Mouse (Mus musculus) forebrain, embryonic 16.5 days (tissue): ENCODE measurements around the gene Sec16a. TPM values are rescaled to one million over a fixed set of nuclear protein-coding genes. Genes with fewer than 3 reads are reported as not detected.

ENCODE experiments used
- ATAC-seq: fragments of 200-750 bp; cut with Nextera tagmentation; 2 replicates; pipeline ENCODE4 v1.8.0; 2017; ENCODE audit warnings: mild to moderate bottlenecking, moderate library complexity
- H3K27ac ChIP-seq: fragments of 300-500 bp; sonication (generic); 2 replicates; pipeline ENCODE4 v1.5.1; 2014; ENCODE audit warnings: low read length, control low read depth
- H3K27me3 ChIP-seq: fragments of 300-500 bp; sonication (generic); replicated peaks from 2 replicates; pipeline ENCODE4 v1.6.1; 2014; ENCODE audit warnings: low read length; ENCODE audit not compliant: control insufficient read depth, insufficient read depth
- H3K36me3 ChIP-seq: fragments of 300-500 bp; sonication (generic); 2 replicates; pipeline ENCODE4 v1.6.1; 2014; ENCODE audit not compliant: control insufficient read depth, insufficient read depth
- H3K4me1 ChIP-seq: fragments of 300-500 bp; sonication (generic); replicated peaks from 2 replicates; pipeline ENCODE4 v1.6.1; 2014; ENCODE audit warnings: low read length; ENCODE audit not compliant: control insufficient read depth, insufficient read depth
- H3K4me2 ChIP-seq: fragments of 300-500 bp; sonication (generic); 2 replicates; pipeline ENCODE4 v1.6.1; 2014; ENCODE audit warnings: mild to moderate bottlenecking, low read length, control low read depth
- H3K4me3 ChIP-seq: fragments of 300-500 bp; sonication (generic); replicated peaks from 2 replicates; pipeline ENCODE4 v1.5.1; 2014; ENCODE audit warnings: mild to moderate bottlenecking, low read length, control low read depth
- H3K9ac ChIP-seq: fragments of 300-500 bp; sonication (generic); replicated peaks from 2 replicates; pipeline ENCODE4 v1.6.1; 2014; ENCODE audit warnings: low read depth, low read length, control low read depth
- H3K9me3 ChIP-seq: fragments of 300-500 bp; sonication (generic); 2 replicates; pipeline ENCODE4 v1.6.1; 2016; ENCODE audit warnings: low read length; ENCODE audit not compliant: control insufficient read depth
- WGBS: fragments of 180-500 bp; shearing (Covaris S2); extraction: QIAGEN DNeasy Blood & Tissue Kit; methylation state at CpG from one replicate; pipeline ENCODE4 v1.1.7; 2014; 5-methylcytosine and 5-hydroxymethylcytosine counted together
- microRNA-seq: library from miRNA; unstranded; fragments of <30 nt; microRNA quantifications from one replicate; pipeline ENCODE4, GENCODE M21; 2017
- polyA plus RNA-seq: library from polyadenylated mRNA; unstranded; fragments of >200 nt; fragmentation: Nextera tagmentation; extraction: Ambion mirVana; gene quantifications from 2 replicates; pipeline ENCODE4 v1.2.1, GENCODE M21; 2015

Sec16a gene
- polyA plus RNA-seq, 1 experiment from 2014 or later, result 21.5 TPM

DNA sequence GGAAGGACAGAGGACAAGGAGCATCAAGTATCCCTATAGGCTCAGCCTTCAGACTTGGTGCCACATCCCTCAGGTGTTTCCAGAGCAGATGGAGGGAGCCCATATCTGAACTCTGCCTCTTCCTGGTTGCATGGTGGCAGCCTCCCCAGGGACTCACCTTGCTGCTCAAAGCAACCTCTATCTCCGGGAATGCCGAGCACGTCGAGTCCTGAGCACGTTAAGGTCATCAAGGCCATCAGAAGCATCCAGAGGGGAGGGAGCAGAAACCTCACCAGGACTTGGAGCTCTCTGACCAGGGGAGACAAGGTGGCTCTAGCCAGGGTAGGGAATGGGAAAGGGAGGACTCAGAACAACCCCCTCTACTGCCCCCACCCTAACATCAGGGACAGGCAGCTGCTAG is 81.5 kb downstream of the Sec16a start:
- Histone ChIP-seq H3K4me1 (no peaks in the 10 kb centered on the region), H3K36me3 (peaks cover 8% of the 10 kb centered on the region; the same call in 1 of the 2 replicates), H3K4me2 (no peak overlapping the region), H3K9me3 (no peaks in the 10 kb centered on the region), H3K4me3 (no peak overlapping the region), H3K9ac (no peak overlapping the region), H3K27me3 (no peaks in the 10 kb centered on the region), H3K27ac (no peak overlapping the region)
- 87% methylated on average over 5 of the region's 5 CpGs for WGBS
- no peak for ATAC-seq

DNA sequence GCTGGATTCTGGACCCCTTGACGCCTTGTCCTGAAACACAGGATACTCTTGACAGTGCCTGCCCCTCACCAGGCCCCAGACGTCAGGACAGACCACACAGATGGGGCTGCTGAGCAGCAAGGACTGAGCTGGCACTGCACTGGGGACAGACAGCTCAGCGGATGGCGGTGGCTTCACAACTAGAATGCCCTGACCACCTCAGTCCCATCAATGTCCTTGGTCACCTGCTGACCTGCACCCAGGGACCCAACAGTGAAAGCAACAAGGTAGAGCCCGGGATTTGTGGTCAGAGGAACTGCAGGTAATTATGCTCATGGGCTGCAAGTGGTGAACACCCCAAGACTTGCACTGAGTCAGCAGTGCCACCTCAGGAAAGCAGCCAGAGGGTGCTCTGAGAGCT is 82.0 kb downstream of the Sec16a start:
- H3K4me3 ChIP-seq, result no peak overlapping the region
- 87% methylated on average over 5 of the region's 5 CpGs for WGBS
- no peaks in the 10 kb centered on the region for H3K9me3 ChIP-seq

DNA sequence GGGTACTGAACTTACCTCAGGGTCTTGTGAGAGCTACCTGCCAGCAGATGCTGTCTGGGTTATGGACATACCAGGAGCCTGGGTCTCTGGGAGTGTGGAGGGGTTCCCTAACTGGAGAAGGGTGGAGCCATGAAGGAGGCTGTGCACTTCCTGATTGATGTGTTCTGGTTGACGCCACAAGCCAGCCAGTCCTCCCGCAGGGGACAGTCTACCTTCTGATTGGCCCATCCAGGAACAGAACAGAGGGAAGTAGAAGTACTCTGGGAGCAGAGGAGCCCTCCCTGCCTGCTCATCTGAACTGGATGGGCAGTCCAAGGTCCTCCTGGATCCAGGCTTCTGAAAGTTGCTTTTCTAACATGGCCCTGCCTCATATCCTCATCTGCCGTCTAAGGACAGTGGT is 84.2 kb downstream of the Sec16a start, which contains the start of gene Card9:
Gene Card9 (minus strand): TSS at position 147 of the 400 bp plus-strand sequence.
- WGBS, result 59% methylated on average over 3 of the region's 3 CpGs
- Histone ChIP-seq H3K4me1 (no peaks in the 10 kb centered on the region), H3K27me3 (no peaks in the 10 kb centered on the region), H3K4me2 (no peak within 1 kb of the TSS), H3K27ac (no peak within 1 kb of the TSS), H3K4me3 (no peak within 1 kb of the TSS), H3K9ac (no peak within 1 kb of the TSS), H3K36me3 (no peaks in the 10 kb centered on the region), H3K9me3 (no peaks in the 10 kb centered on the region)
- ATAC-seq, result no peak

More for the DNA sequence above, 82.0 kb downstream of the Sec16a start:
- ATAC-seq, result no peak
- Histone ChIP-seq H3K4me1 (no peaks in the 10 kb centered on the region), H3K27ac (no peak overlapping the region), H3K36me3 (peaks cover 8% of the 10 kb centered on the region; the same call in 1 of the 2 replicates), H3K9ac (no peak overlapping the region), H3K4me2 (no peak overlapping the region), H3K27me3 (no peaks in the 10 kb centered on the region)

DNA sequence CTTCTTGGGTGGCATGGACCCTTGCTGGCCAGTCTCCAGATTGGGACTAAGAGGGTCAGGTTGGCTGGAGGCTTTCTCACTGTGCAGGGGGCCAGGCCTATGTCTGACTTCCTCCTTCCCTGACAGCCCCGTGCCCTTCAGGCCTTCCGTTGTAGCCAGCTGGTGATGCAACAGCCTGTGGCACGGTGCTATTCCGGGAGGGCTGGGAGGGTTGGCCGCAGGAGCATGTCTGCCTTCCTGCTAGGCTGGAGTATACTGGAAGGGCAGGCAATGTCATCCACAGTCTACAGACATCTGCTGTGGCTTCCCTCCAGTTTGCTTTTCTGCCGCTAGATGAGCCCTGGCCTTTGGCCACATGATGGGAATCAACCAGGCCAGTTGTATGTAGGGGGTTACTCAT is 85.0 kb downstream of the Sec16a start:
- no peaks in the 10 kb centered on the region for H3K36me3 ChIP-seq
- no peaks in the 10 kb centered on the region for H3K9me3 ChIP-seq
- no peak overlapping the region for H3K4me2 ChIP-seq
- H3K9ac ChIP-seq, result no peak overlapping the region
- H3K27ac ChIP-seq, result no peak overlapping the region
- H3K4me3 ChIP-seq, result no peak overlapping the region
- ATAC-seq, result no peak
- H3K27me3 ChIP-seq, result no peaks in the 10 kb centered on the region
- H3K4me1 ChIP-seq, result no peaks in the 10 kb centered on the region
- WGBS, result 83% methylated on average over 6 of the region's 6 CpGs

Small RNA genes within 50 kb of the gene (microRNA-seq; reads per million reads assigned to microRNA genes)
- gene Mir6996, result 1.0 reads per million

Other genes with a start within 250 kb of the Sec16a start
- gene Lhx3, start 236.9 kb downstream of the Sec16a start, polyA plus RNA-seq, result not detected in 2 replicates
- 13.6 and 14.6 TPM in 2 replicates for gene Qsox2, start 207.7 kb downstream of the Sec16a start, polyA plus RNA-seq
- 0.15 and 0.24 TPM in 2 replicates for gene Ccdc187, start 150.7 kb downstream of the Sec16a start, polyA plus RNA-seq
- gene Gpsm1, start 129.7 kb downstream of the Sec16a start, polyA plus RNA-seq, result 136 and 160 TPM in 2 replicates
- gene Dnlz, start 93.1 kb downstream of the Sec16a start, polyA plus RNA-seq, result 30.4 and 32.5 TPM in 2 replicates
- gene Card9, start 84.3 kb downstream of the Sec16a start, polyA plus RNA-seq, result 2.2 and 2.3 TPM in 2 replicates
- gene Snapc4, start 64.6 kb downstream of the Sec16a start, polyA plus RNA-seq, result 32.1 and 42.6 TPM in 2 replicates
- gene Entr1, start 55.9 kb downstream of the Sec16a start, polyA plus RNA-seq, result 194 and 208 TPM in 2 replicates
- gene Pmpca, start 55.9 kb downstream of the Sec16a start, polyA plus RNA-seq, result 95.3 and 100 TPM in 2 replicates
- 19.8 and 23.9 TPM in 2 replicates for gene Inpp5e, start 36.0 kb downstream of the Sec16a start, polyA plus RNA-seq
- 20.2 and 23.6 TPM in 2 replicates for gene Notch1, start 71.4 kb upstream of the Sec16a start, polyA plus RNA-seq
- 59.5 and 61.7 TPM in 2 replicates for gene Egfl7, start 134.8 kb upstream of the Sec16a start, polyA plus RNA-seq
- gene Gm20532, start 141.4 kb upstream of the Sec16a start, polyA plus RNA-seq, result not detected in 2 replicates
- gene Agpat2, start 159.2 kb upstream of the Sec16a start, polyA plus RNA-seq, result 3.7 and 4.0 TPM in 2 replicates
- gene Fam69b, start 183.2 kb upstream of the Sec16a start, polyA plus RNA-seq, result 106 and 125 TPM in 2 replicates
- gene Lcn4, start 226.1 kb upstream of the Sec16a start, polyA plus RNA-seq, result not detected in 2 replicates